Mouse (Mus musculus) liver, adult (tissue): ENCODE measurements around the gene Aifm3.

ENCODE experiments used
- GATA4 ChIP-seq: IDR thresholded peaks from 2 replicates; pipeline ENCODE4 v1.6.1; 2014; ENCODE audit warnings: mild to moderate bottlenecking, low read length; ENCODE audit not compliant: insufficient replicate concordance

Gene Aifm3

DNA sequence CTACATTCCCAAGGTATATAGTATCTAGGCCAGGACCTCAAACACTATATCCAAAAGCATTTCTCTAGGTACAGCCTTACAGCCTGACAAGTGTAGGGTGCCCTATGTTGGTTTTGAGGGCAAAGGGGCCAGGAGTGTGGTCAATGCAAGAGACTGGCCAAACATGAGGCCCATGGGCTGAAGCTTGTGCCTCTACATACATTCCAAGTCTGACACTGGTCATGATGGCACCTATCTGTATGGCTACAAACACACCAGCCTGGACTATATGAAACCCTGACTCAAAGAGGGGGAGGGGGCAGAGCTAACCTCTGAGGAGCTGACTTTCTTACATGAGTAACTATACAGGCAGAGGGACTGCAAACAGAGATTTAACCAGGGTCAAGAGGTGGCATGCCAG, 38.2 kb downstream of the Aifm3 start:
- no peak for TF ChIP-seq GATA4

GRCm38 (mm10) chr16:17528276-17528675, 38.9 kb downstream of the Aifm3 start:
- TF ChIP-seq GATA4: no peak

DNA sequence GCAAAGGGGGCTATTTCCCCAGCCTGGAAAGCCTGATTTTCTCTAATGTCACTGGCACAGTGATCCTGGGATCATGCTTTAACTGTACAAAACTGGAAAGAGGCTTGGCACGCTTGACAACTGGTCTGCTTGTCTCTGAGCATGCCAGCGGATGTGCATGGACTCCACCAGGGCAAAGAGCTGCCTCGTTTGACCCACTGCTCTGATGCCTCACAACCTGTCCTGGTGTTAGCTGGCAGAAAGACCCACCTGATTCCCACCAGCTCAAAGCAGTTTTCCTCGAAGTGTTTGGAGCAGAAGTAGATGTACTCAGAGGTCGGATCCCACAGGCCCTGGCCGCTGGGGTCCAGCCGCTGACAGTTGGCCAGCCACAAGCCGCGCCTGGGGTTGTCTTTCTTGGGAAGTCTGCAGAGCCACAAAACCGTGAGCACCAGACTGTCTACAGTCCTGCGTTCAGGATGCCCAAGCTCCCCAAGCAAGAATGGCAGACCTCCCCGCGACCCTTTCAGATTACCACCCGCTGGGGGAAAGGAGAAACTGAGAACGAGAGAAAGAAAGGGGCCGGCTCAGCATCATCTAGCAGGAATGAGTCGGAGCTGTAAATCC, 40.7 kb downstream of the Aifm3 start:
- no peak for TF ChIP-seq GATA4

DNA sequence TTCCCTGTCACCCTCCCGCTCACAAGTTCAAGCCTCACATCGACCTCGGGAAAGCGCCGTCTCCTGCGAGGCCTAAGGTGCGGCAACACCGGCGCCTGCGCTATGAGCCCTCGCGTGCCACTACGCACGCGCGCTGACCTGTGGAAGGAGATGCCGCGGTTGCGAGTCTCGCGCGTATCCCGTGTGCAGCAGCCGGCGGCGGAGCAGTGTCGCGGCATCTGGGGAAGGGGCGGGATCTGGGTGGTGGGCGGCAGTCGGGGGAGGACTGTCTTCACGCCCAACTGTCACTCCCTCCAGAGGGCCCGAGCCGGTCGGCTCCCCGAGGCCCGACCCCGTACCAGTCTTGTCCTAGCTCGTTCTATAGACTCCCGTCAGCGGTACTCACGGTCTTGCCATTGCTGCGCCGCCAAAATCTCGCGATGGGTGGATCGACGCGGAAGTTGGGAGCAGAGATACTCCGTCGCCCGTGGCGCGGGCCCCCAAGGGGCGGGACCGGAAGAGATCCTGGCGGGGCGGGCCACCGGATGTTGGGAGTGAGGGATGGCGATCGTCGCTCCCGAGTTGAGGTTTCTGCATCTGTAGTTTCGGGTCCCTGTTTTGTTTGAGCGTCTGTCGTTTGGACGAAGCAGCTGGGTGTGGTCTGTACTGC, 41.4 kb downstream of the Aifm3 start, which contains the start of gene Thap7:
Gene Thap7 (minus strand): TSS at position 497 of the 649 bp plus-strand sequence.
- TF ChIP-seq GATA4: peak; percentile 76; the same call in 1 of the 2 replicates

GRCm38 (mm10) chr16:17532271-17532670, 42.9 kb downstream of the Aifm3 start:
- TF ChIP-seq GATA4: no peak

GRCm38 (mm10) chr16:17532676-17533329, 43.4 kb downstream of the Aifm3 start:
- no peak for TF ChIP-seq GATA4

GRCm38 (mm10) chr16:17536584-17536983, 47.2 kb downstream of the Aifm3 start:
- TF ChIP-seq GATA4: no peak

- no peak for TF ChIP-seq GATA4
Measured at GRCm38 (mm10) chr16:17542632-17543031, 53.2 kb downstream of the Aifm3 start.

DNA sequence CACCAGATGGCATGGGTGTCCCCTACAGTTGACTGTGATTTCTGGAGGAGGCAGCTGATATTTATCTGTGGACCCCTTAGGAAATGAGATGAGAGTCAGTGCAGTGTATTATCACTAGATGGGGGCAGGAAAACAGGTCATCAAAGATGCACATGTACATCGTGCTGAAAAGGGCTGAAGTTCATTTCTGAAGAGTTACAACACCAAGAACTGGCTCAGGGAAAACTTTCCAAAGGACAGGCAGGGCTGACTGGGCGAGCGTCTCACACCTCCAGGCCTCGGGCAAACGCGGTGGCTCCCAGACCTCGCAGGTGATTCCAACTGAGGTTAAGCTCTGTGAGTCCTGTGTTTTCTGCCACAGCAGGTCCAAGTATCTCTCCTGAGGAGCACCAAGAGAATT, 63.4 kb downstream of the Aifm3 start:
- TF ChIP-seq GATA4: no peak

GRCm38 (mm10) chr16:17553910-17554685, 64.7 kb downstream of the Aifm3 start:
- no peak for TF ChIP-seq GATA4

- no peak for TF ChIP-seq GATA4
Measured at GRCm38 (mm10) chr16:17556180-17556579, 66.8 kb downstream of the Aifm3 start.

- TF ChIP-seq GATA4: no peak
Measured at GRCm38 (mm10) chr16:17556907-17557306, 67.5 kb downstream of the Aifm3 start.
